Mouse (Mus musculus) left cerebral cortex, adult 18-20 months (tissue): Measurements from ENCODE around the gene Gimap4. TPM values are rescaled to one million over a fixed set of nuclear protein-coding genes. Genes with fewer than 3 reads are reported as not detected.
"Not testable (repeated sequence)": the region's sequence is repeated elsewhere in the genome, so short reads cannot be mapped to it uniquely, and the experiment has no call there.

Experiments used
- DNase-seq, 2 experiments: peaks; one replicate each; pipeline ENCODE4 v3.0.0; 2021 to 2022; ENCODE audit warnings: low spot score in 2 of 2, mixed read lengths in 1 of 2
- total RNA-seq, 2 experiments: library from RNA; stranded (reverse); gene quantifications; 2 replicates each; pipeline ENCODE4 v1.2.3; 2021

Gene Gimap4
- total RNA-seq, 2 experiments from 2014 or later = 0.28 to 0.75 TPM

- no peak for DNase-seq
Observed at GRCm38 (mm10) chr6:48675931-48676859, 8.2 kb upstream of the Gimap4 start, which contains the start of gene Gimap9. Gene Gimap9, plus strand, starts transcription at chr6:48676129.

DNA sequence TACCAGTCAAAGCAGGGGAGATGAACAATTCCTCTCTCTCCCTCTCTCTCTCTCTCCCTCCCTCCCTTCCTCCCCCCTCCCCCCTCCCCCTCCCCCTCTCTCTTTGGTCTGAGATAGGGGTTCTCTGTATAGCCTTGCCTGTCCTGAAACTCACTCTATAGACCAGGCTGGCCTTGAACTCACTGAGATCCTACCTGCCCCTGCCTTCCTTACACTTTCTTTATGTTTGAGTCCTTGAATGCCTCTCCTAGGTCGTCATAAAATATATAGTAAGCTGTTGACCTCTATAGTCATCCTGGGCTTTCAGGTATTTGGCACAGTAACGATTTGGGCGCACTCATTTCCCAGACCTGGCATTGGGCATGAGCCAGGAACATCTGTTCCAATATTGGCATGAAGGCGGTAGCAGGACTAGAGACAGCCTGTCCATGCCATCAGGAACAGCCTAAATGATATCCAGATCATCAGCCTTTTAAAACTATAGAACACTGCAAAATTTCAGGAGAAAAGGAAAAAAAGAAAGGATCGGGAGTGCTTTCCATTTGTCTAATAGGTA is 7.4 kb upstream of the Gimap4 start:
- no peak for DNase-seq

DNA sequence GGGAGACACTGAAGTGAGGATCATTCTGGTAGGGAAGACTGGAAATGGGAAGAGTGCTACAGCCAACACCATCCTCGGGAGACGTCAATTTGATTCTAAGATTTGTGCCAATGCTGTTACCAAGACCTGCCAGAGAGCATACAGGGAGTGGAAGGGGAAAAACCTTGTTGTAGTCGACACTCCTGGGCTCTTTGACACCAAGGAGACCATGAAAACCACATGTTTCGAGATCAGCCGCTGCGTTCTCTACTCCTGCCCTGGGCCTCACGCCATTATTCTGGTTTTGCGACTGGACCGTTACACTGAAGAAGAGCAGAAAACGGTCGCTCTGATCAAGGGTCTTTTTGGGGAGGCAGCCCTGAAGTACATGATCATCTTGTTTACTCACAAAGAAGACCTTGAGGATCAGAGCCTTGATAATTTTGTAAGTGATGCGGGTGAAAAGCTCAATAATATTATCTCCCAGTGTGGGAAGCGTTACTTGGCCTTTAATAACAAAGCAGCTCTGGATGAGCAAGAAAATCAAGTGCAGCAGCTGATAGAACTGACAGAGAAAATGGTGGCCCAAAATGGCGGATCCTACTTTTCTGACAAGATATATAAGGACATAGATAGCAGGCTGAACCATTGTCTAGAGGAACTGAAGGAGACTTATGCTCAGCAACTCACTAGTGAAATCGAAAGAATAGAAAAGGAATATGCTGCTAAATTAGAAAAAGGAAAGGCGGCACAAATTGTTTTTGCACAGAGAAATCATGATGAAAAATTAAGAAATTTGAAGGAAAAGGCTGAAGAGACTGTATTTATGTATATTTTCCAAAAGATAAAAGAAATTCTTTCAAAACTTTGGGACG is 6.6 kb upstream of the Gimap4 start:
- no peak for DNase-seq

DNA sequence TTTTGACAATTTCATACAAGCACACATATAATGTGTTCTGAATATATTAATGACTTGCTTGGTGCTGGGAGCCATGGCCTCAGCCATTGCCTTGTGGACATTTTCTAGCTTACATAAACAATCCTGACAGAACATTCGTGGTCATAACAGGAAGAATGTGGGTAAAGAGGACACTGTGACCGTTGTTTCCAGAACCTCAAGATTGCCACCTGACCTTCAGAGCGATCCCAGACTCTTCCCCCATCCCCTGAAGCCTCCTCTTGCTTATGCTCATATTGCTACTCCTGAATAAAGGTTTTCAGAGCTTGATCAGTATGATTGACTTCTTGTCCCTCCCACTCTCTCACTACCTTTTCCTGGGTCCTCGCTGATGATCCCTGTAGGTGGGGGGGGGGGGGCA is 6.0 kb upstream of the Gimap4 start:
- no peak for DNase-seq

- no peak for DNase-seq
Observed at GRCm38 (mm10) chr6:48679701-48680100, 4.6 kb upstream of the Gimap4 start.

DNA sequence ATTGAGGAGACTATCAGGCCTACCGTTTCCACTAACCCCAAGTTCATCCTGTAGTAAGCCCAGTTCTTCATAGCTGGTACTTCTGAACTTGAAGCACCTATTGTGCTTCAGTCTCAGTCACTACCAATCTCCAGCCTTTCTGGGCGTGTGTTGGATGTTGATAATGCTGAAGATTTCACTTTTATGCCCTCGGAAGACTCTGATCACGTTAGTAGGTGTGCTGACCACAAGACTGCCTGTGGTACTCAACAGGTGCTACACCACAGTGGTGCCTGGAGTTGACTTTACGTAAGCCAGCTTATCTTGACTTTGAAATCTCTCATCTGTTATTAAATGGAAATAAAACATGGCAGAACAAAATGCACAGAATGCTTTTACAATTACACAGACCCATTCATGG is 3.9 kb upstream of the Gimap4 start:
- no peak for DNase-seq

DNA sequence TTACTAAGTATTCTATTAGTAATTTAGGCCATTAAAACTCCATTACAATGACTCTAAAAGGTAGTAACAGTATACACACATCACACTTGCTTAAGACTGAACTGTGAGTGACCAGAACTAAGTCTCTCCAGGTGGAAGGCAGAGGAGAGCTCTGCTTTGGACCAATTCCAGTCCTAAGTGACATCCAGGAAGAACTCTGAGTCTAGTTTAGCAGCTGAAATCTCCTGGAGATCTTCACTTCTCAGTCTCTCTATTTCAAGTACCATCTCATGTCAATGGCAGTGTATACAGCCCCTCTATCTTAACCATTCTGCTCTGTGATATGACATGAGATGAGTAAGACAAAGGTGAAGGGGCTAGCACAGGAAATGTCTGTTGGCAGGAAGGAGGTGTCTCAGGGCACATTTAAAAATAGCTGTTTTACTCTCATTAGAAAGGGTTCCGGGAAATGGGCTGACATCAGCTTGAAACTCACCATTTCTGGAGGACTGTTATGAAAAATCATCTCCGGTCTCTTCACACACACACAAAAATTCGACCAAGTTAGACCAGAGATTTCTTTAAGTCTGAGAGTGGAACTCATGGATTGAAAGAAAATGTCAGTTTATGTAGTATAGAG is 2.8 kb upstream of the Gimap4 start:
- DNase-seq = no peak

- DNase-seq = peak in 1 of 2 experiments; percentile 8
Observed at GRCm38 (mm10) chr6:48682271-48682670, 2.1 kb upstream of the Gimap4 start.

GRCm38 (mm10) chr6:48683263-48683821 is 1.0 kb upstream of the Gimap4 start:
- not testable (repeated sequence) for DNase-seq

DNA sequence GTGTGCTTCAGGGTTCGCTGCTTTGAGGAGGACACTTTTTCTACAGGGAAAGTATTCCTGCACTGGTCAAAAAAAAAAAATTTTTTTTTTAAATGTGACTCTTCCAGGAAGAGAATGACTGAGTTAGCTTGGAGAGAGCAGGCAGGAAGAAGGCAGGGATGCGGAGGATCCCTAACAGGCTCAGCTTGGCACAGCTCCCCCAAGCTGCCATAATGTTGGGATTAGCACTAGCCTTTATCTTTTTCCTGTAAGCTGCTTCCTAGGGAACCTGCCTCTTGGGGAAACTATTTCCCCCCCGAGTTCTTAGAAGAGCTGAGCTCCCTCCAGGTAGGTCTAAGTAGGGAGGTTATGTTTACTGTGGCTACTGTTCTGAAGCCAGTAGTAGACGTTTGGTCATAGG is 457 bp downstream of the Gimap4 start:
- no peak for DNase-seq

- DNase-seq = no peak
Observed at GRCm38 (mm10) chr6:48685251-48685650, 902 bp downstream of the Gimap4 start.

DNA sequence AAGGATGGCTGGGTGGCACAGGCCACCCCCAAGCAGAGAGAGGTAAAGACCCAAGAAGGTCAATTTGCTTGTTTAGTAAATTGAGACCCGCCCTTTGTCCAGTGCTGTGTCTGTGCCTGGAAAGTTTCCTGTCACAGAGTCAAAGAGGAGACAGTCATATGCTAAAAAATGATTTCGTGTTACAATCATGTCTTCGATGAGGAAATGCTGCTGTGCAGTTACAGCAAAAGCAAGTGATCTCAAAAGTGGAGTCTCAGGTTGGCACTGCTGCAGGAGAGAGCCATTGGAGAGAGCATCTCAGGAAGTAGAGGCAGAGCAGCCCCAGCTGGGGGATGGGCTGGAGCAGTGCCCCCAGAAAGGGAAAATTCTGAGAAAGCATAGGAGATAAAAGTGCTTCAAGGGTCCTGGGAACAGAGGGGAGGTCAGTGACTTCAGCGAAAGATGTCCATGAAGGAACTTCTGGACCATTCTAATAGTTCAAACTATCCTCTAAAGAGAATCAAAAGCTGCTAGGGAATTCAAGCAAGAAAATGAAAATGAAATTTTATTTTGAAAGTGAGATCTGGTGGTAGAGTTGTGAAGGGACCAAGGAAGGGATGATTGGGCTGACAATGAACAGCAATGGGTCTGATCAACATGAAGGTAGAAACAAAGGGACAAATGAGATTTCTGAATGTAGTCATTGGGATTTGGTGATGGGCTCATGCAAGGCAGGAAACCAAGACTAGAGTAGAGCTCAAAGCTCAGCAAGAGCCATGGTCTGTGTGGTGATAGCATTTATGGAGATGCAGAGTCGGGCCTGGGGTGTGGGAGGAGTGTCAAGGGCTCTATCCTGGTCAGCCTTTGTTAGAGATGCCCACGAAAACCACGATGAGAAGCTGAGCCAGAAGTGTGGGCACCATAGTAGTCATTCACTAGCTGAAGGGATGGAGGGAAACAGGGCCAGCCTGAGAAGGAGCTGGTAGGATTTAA is 1.6 kb downstream of the Gimap4 start:
- DNase-seq = peak in 1 of 2 experiments; percentile 3

DNA sequence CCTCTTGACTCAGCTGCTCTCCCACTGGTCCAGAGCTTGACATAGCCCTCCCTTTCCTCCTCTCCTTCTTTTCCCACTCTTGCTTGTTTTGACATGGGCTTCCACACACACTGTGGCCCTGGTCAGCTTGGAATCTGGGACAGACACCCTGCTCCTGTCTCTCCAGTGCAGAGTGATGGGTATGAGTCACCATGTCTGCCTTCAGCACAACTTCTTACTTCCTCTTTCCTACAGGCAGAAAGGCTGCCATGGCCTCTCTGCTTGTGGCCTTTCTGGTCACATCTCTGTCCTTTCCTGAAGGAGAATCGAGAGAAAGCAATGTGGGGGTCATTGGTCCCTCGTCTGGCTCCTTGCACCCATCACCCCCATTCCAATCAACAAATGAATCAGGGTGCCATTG is 2.7 kb downstream of the Gimap4 start:
- DNase-seq = no peak

- DNase-seq = no peak
Observed at GRCm38 (mm10) chr6:48689320-48689719, 5.0 kb downstream of the Gimap4 start.

GRCm38 (mm10) chr6:48692962-48693361 is 8.6 kb downstream of the Gimap4 start:
- no peak for DNase-seq

DNA sequence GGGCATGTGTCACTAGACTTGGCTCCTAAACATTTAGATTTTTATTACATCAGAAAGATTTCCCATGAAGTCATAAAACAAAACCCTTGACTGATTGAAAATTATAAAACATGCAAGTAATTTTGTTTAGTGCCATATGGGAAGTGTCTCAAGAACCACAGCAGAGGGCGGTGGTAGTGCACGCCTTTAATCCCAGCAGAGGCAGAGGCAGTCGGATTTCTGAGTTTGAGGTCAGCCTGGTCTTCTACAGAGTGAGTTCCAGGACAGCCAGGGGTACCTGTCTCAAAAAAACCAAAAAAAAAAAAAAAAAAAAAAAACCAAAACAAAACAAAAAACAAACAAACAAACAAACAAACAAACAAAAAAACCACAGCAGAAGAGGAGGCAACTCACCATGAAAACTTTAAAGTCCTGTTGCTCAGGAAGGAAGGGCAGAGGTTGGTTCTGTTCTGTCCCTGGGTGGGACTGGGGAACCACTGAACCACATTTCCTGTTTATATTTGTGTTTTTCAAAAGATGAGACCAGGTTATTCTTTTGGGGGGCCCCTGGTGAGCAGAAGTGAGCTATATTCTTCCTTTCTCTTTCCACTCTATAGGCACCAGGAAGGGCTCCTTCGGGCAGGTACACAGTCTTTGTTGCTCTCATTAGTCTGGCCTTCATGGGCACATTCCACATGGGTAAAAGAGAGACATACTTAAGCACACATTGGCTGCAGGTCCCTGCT is 12.6 kb downstream of the Gimap4 start:
- DNase-seq = no peak

DNA sequence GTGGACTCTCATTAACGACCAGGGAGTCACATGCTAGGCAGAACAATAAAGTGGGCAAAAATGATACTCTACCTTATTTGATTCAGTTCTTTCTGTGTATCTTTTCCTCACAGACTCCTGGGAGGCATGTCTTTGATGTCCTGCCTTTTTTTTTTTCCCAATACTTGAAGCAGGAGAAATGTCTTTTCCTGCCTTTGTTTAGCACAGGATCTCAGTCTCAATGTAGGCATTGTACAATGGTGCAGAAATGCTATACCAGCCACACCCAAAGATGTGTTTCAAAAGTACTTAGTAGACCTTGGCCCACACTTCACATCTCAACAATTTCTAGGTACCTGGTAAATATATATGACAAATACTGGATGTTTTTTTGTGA is 13.2 kb downstream of the Gimap4 start:
- no peak for DNase-seq

- DNase-seq = no peak
Observed at GRCm38 (mm10) chr6:48698066-48698856, 13.9 kb downstream of the Gimap4 start.
